In genomic region chr1:70037384-70037783, GRCm38 (mm10) we compare ENCODE assay signal across 18 mouse cellular contexts.
DNase-seq lines count a peak whose midpoint lies in the region; ATAC-seq and TF ChIP-seq lines count a peak whose summit lies in the region.
"Had no signal": no experiment of that assay in that cellular context is flagged by ENCODE, and none has a peak within 500 bp of the region (broad histone marks: within the 10 kb centered on the region; RNA-seq: fewer than 3 reads in every experiment).

No protein-coding gene starts in this region.

- H3K4me1 ChIP-seq in forebrain, embryonic 14.5 days (ENCODE audit: control insufficient read depth, insufficient read depth, low read length), result no peaks in the 10 kb centered on the region
- no peaks in the 10 kb centered on the region for H3K4me1 ChIP-seq in forebrain, embryonic 10.5 days
- no peaks in the 10 kb centered on the region for H3K4me1 ChIP-seq in forebrain, postnatal 0 days (ENCODE audit: insufficient read depth)
- no peaks in the 10 kb centered on the region for H3K4me1 ChIP-seq in forebrain, embryonic 15.5 days
- H3K4me1 ChIP-seq: embryonic facial prominence, embryonic 10.5 days; embryonic facial prominence, embryonic 12.5 days had no signal

- peak; percentile 31 for DNase-seq in forebrain, embryonic 14.5 days (ENCODE audit: low spot score)
- DNase-seq in forebrain, embryonic 10.5 days (ENCODE audit: extremely low spot score, low spot score), result no peak
- peak; percentile 63 for DNase-seq in forebrain, postnatal 0 days
- DNase-seq in brain, adult 2 months (ENCODE audit: low read depth, low spot score), result peak; percentile 13
- DNase-seq in brain, embryonic 14.5 days (ENCODE audit: low read depth), result peak; percentile 37
- DNase-seq in testis, postnatal 10 days (ENCODE audit: low spot score), result no peak
- DNase-seq in thymus, postnatal 4 days, result no peak
- DNase-seq: adrenal gland, adult 2 months; adrenal gland, postnatal 10 days; adrenal gland, postnatal 25 days; cerebellum, adult 11-12 months; cerebellum, adult 2 months; cerebellum, adult 9-10 months; cerebellum, postnatal 10 days; cerebellum, postnatal 25 days had no signal

- no peak for ATAC-seq in forebrain, embryonic 14.5 days
- ATAC-seq in forebrain, postnatal 0 days, result peak; percentile 90
- no peak; the same call in 1 of the 2 replicates for ATAC-seq in forebrain, embryonic 15.5 days (replicated peaks)

- TF ChIP-seq POLR2A in brain, embryonic 14.5 days (IDR thresholded peaks at IDR 0.05; ENCODE audit: borderline replicate concordance, extremely low read depth, insufficient read depth, insufficient read length, poor library complexity, severe bottlenecking), result no peak

- H3K27ac ChIP-seq in forebrain, embryonic 14.5 days (ENCODE audit: low read depth, low read length), result no peak overlapping the region
- H3K27ac ChIP-seq in forebrain, embryonic 10.5 days, result no peak overlapping the region
- peak overlapping the region; percentile 17; the same call in 1 of the 2 replicates for H3K27ac ChIP-seq in forebrain, postnatal 0 days (ENCODE audit: low read depth, low read length)
- H3K27ac ChIP-seq in forebrain, embryonic 15.5 days (replicated peaks), result no peak overlapping the region; the same call in 1 of the 2 replicates
- H3K27ac ChIP-seq: embryonic facial prominence, embryonic 10.5 days; embryonic facial prominence, embryonic 12.5 days had no signal

- no peak overlapping the region for H3K9ac ChIP-seq in forebrain, embryonic 14.5 days (ENCODE audit: low read length)
- no peak overlapping the region for H3K9ac ChIP-seq in forebrain, postnatal 0 days
- no peak overlapping the region for H3K9ac ChIP-seq in forebrain, embryonic 15.5 days (replicated peaks)
- H3K9ac ChIP-seq: embryonic facial prominence, embryonic 12.5 days had no signal

- no peaks in the 10 kb centered on the region for H3K36me3 ChIP-seq in forebrain, embryonic 14.5 days (ENCODE audit: control insufficient read depth, insufficient read depth, low read length)
- H3K36me3 ChIP-seq in forebrain, embryonic 10.5 days (replicated peaks), result no peaks in the 10 kb centered on the region
- H3K36me3 ChIP-seq in forebrain, postnatal 0 days (ENCODE audit: insufficient read depth), result no peaks in the 10 kb centered on the region
- H3K36me3 ChIP-seq in forebrain, embryonic 15.5 days, result no peaks in the 10 kb centered on the region
- H3K36me3 ChIP-seq: embryonic facial prominence, embryonic 10.5 days; embryonic facial prominence, embryonic 12.5 days had no signal

- H3K4me3 ChIP-seq in forebrain, embryonic 14.5 days (ENCODE audit: low read depth, low read length), result no peak overlapping the region
- H3K4me3 ChIP-seq in forebrain, embryonic 10.5 days, result no peak overlapping the region
- no peak overlapping the region for H3K4me3 ChIP-seq in forebrain, postnatal 0 days (ENCODE audit: low read depth, low read length)
- no peak overlapping the region for H3K4me3 ChIP-seq in forebrain, embryonic 15.5 days
- H3K4me3 ChIP-seq: embryonic facial prominence, embryonic 10.5 days; embryonic facial prominence, embryonic 12.5 days had no signal

- 72% methylated on average over 3 of the region's 3 CpGs for WGBS in forebrain, embryonic 14.5 days
- WGBS in forebrain, embryonic 10.5 days, result 91% methylated on average over 3 of the region's 3 CpGs
- 77% methylated on average over 3 of the region's 3 CpGs for WGBS in forebrain, postnatal 0 days
- 74% methylated on average over 3 of the region's 3 CpGs for WGBS in forebrain, embryonic 15.5 days

- H3K4me2 ChIP-seq in forebrain, embryonic 14.5 days (ENCODE audit: low read length), result no peak overlapping the region
- H3K4me2 ChIP-seq in forebrain, postnatal 0 days (ENCODE audit: low read depth), result no peak overlapping the region
- no peak overlapping the region for H3K4me2 ChIP-seq in forebrain, embryonic 15.5 days (replicated peaks)
- H3K4me2 ChIP-seq: embryonic facial prominence, embryonic 12.5 days had no signal

- no peak for TF ChIP-seq CTCF in forebrain, postnatal 0 days (IDR thresholded peaks at IDR 0.05; ENCODE audit: low read depth)
- no peak for TF ChIP-seq CTCF in brain, embryonic 14.5 days (IDR thresholded peaks at IDR 0.05; ENCODE audit: borderline replicate concordance, extremely low read depth, insufficient read depth, insufficient read length)

- no peaks in the 10 kb centered on the region for H3K27me3 ChIP-seq in forebrain, embryonic 14.5 days (replicated peaks; ENCODE audit: control insufficient read depth, insufficient read depth, low read length)
- no peaks in the 10 kb centered on the region for H3K27me3 ChIP-seq in forebrain, embryonic 10.5 days (ENCODE audit: poor library complexity, severe bottlenecking)
- H3K27me3 ChIP-seq in forebrain, postnatal 0 days (ENCODE audit: insufficient read depth, low read length), result no peaks in the 10 kb centered on the region
- H3K27me3 ChIP-seq in forebrain, embryonic 15.5 days, result no peaks in the 10 kb centered on the region
- H3K27me3 ChIP-seq: embryonic facial prominence, embryonic 12.5 days had no signal

- H3K9me3 ChIP-seq in forebrain, embryonic 14.5 days (replicated peaks; ENCODE audit: control insufficient read depth, low read length), result no peaks in the 10 kb centered on the region
- no peaks in the 10 kb centered on the region for H3K9me3 ChIP-seq in forebrain, embryonic 10.5 days
- no peaks in the 10 kb centered on the region for H3K9me3 ChIP-seq in forebrain, postnatal 0 days (ENCODE audit: low read length)
- no peaks in the 10 kb centered on the region for H3K9me3 ChIP-seq in forebrain, embryonic 15.5 days
- H3K9me3 ChIP-seq: embryonic facial prominence, embryonic 10.5 days; embryonic facial prominence, embryonic 12.5 days had no signal

Comparison
In these comparisons a context has a peak if more than half of its experiments do, and no peak if none do; other contexts are left out.
1. DNase-seq: peak in forebrain, embryonic 14.5 days (single experiment), forebrain, postnatal 0 days (single experiment), brain, adult 2 months (single experiment) and brain, embryonic 14.5 days (single experiment); none in forebrain, embryonic 10.5 days (single experiment), testis, postnatal 10 days (single experiment) and thymus, postnatal 4 days (single experiment).